Mouse (Mus musculus): ENCODE measurements around the gene Dnah3.

Dnah3 gene

DNA sequence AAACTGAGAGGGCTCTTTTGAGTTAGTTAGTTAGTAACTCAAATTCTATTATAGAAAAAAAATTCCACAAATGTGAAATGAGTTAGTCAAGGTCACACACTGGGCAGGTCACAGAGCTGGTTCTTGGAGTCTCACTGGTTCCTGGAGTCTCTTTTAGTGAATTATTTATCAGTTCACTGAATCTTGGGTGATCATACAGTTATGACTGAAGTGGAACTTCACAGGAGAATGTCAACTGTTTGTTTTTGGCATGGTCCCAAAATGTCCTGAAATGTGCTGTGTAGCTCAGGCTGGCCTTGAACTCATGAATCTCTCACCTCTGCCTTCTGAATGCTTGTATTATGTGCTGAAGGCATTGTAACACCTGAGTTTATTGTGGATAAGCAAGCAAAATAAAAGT lies 137.7 kb downstream of the Dnah3 start:
- no peak for DNase-seq (ENCODE audit: low read depth, low spot score)

GRCm38 (mm10) chr7:119954047-119954446 lies 141.0 kb downstream of the Dnah3 start:
- no peak for DNase-seq (ENCODE audit: low read depth, low spot score)

DNA sequence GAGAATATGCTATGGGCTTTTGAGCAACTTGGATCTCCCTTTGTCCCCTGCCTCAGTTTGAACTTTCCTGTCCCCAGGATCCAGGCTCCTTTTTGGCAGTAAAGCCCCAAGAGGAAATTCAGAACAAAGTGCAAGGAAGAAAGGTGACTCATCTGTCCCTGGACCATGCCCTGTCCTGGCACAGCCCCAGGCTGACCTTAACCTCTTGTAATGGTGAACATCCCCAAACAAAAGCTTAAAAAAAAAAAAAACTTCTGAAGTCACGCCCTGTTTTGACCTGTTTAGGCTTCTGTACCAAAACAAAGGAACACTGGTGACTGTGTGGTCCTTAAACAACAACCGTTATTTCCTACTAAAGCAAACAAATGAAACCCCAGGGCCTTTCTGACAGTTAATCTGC lies 153.5 kb downstream of the Dnah3 start:
- DNase-seq (ENCODE audit: low read depth, low spot score): peak; percentile 46

DNA sequence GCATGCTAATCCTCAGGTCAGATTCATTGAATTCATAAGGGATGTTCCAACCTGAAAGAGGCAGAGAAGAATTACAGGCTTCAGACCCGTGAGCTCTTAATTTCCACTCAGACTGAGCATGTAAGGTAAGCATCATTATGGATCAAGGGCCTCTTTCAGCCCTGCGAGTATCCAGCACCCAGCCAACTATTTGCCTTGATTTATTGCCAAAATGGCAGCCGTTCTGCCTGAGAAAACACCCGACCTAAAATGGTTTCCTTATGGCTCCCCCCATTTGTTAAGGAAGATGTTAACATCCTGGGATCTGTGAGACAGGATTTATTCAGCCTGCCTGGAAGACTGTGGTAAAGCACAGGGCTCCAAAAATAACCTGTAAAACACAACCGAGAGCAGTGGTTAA lies 158.0 kb downstream of the Dnah3 start:
- no peak for DNase-seq (ENCODE audit: low read depth, low spot score)

DNA sequence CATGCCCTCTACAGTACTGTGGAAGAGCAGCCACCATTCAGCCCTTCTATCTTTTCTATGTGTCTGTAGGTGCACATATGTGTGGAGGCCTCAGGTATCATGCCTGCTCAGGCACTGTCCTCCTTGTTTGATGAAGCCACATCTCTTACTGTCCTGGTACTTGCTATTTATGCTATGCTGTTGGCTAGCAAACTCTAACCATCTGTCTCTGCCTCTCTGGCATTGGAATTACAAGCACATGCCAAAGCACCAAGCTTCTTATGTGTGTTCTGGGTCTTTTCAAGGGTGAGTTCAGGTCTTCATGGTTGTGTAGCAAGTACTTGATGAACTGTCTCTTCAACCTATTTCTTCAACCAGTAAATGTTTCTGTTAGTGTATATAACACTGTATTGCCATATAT lies 158.8 kb downstream of the Dnah3 start:
- DNase-seq (ENCODE audit: low read depth, low spot score): no peak

GRCm38 (mm10) chr7:119928783-119929440 lies 166.2 kb downstream of the Dnah3 start:
- DNase-seq (ENCODE audit: low read depth, low spot score): no peak

GRCm38 (mm10) chr7:119921054-119921453 lies 174.0 kb downstream of the Dnah3 start:
- DNase-seq (ENCODE audit: low read depth, low spot score): no peak

DNA sequence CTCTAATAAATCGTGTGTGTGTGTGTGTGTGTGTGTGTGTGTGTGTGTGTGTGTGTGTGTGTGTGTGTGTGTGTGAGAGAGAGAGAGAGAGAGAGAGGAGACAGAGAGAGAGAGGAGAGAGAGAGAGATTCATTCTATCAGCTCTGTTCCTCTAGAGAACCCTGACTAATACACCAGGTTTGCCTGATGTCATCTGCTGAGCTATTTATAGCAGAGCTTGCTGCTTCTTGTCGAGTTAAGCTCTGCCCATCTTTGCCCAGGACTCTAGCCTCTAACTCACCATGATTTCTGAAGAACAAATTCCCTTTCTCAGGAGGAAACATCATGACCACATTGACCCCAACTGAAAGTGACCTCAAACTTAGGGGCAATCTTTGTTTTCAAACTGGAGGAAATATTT lies 174.6 kb downstream of the Dnah3 start:
- peak; percentile 76 for DNase-seq (ENCODE audit: low read depth, low spot score)

DNA sequence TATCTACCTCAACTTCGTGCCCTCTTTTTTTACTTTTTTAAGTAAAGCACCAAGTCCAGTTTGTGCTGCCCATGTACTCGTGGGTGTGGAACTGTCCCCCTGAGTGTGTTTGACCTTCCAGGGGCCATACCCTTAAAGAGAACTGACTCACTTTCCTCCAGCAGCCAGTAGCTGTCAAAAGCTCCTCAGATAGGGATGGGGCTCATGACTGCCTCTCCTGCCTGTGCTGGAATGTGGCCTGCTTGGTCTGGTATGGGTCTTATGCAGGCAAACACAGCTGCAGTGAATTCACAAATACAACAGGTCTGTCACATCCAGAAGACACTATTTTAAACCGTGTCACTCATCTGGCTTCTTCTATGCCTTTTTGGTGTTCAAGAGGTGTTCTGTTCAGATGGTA lies 183.4 kb downstream of the Dnah3 start:
- DNase-seq (ENCODE audit: low read depth, low spot score): no peak

GRCm38 (mm10) chr7:119906523-119907215 lies 188.4 kb downstream of the Dnah3 start:
- DNase-seq (ENCODE audit: low read depth, low spot score): no peak

GRCm38 (mm10) chr7:119899386-119900057 lies 195.6 kb downstream of the Dnah3 start:
- DNase-seq (ENCODE audit: low read depth, low spot score): no peak

DNA sequence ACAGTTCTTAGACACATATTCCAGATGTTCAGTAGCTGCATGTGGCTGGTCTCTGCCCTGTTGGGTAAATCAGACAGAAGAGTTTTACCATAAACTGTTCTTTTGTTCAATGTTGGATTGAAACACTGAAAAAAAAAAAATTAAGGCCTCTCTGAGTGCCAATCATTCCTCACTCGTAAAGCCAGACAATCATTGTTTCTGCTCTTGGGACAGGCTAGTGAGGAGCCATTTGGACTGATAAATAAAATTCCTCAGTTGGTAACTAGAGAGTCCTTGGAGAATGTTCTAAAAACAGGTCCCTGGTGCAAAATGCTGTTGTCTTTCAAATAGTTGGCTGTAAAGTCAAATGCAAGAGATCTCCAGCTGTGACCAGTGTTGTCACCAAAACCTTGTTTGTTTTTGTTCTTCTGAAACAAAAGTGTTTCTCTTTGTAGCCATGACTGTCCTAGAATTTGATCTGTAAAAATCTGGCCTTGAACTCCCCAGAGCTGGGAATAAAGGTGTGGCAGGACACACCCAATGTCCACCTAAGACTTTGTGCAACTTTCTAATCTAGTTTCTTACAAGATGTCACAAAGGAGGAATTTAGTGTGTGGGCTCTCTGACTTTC lies 196.7 kb downstream of the Dnah3 start:
- no peak for DNase-seq (ENCODE audit: low read depth, low spot score)

DNA sequence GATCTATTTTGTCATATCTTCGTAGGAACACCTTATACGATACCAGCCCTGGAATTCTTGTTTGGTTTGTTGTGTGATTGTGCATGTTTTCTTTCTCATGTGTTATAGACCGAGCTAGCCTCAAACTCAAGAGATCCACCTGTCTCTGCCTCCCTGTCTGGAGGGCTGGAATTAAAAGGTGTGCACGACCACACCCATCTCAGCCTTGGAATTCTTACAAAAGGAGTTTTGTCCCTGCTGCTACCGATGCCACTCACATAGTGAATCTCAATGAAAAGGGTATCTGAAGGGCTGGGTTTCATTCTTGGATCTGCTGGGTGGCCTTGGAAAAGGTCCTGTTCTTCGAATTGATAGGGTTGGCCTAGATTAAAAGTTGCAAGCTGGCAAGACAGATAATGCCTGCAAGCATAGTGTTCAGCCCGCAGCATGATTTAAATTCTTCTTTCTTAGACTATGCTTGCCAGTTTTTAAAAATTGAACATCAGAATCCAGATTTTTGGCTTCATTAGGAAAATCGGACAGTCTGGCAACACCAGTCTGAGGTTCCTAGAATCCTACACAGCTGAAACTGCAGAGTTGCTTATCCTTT lies 197.5 kb downstream of the Dnah3 start:
- DNase-seq (ENCODE audit: low read depth, low spot score): no peak

DNA sequence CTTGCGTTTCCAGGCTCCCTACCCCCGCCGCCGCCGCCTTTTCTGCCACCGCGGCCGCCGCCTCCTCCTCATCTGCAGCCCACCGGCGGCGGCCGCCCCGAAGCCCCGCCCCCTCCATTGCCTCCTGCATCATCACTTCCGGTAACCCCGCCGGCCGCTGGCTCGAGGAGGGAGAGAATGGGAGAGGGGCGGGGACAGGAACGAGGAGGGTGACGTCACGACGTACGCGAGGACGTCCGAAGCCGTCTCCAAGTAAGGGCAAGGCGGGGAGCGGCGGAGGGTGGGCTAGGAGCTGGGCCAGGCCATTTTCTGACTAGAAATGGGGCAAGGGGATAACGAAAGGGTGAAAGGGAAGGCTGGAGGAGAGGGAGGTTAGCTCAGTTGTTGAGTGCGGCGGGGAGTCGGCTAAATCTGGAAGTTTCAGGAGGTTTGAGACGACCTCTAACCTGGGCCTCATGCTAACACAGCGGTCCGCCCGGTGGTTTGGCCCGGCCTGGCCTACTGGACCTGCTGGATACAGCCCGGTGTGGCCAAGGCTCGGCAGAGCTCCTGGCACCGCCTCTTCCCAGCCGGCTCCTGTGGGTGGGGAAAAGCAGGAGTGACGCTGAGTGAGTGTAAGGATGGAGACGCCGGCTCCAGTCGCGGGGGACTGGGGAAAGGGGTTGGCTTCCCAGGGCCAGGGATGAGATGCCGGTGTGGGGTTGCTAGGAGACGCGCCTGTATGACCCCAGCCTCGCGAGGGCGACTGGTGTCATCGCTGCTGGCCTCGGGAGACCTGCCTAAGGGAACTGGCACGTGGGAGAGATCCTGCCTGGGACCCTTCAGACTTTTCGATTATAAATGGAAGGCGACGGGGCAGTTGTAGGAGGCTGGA lies 199.2 kb downstream of the Dnah3 start, which contains the start of the genes Lyrm1 and Dcun1d3:
TSS of gene Lyrm1 (plus strand) at position 223 of the 874 bp plus-strand sequence.
TSS of gene Dcun1d3 (minus strand) at position 660 of the 874 bp plus-strand sequence.
- peak; percentile 93 for DNase-seq (ENCODE audit: low read depth, low spot score)

DNA sequence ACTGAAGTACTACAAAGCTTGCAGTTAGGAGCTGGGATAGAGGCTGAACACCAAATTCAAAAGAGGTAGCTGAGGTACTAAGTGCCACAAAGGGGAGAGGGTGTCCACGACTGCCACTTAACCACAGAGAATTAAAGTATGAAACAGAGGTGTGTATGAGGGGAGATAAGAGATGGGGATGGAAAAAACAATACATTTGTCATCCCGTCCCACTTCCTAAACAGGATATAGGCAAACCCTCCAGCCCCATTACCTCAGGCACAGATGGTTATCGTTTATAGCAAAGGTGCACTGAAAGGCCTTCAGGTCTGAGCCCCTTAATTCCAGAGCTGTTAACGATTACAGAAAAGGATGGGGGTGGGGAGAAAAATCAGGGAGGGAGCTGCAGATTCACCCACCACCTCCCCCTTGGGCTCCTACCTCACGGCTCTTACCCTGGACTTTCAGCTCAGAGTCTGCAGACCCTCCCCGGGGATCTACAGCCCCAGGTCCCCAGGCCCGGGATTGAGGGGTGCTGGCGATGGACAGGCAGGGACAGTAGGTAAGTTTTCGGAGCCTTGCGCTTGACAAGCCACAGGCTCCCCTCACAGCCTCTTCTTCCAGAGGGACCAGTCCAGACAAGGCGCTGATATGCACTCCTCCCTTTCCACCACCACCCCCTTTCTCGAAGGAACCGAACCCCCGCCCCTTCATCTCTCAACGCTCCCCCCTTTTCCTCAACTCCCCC lies 200.1 kb downstream of the Dnah3 start:
- no peak for DNase-seq (ENCODE audit: low read depth, low spot score)

GRCm38 (mm10) chr7:119892742-119893141 lies 202.3 kb downstream of the Dnah3 start:
- no peak for DNase-seq (ENCODE audit: low read depth, low spot score)

DNA sequence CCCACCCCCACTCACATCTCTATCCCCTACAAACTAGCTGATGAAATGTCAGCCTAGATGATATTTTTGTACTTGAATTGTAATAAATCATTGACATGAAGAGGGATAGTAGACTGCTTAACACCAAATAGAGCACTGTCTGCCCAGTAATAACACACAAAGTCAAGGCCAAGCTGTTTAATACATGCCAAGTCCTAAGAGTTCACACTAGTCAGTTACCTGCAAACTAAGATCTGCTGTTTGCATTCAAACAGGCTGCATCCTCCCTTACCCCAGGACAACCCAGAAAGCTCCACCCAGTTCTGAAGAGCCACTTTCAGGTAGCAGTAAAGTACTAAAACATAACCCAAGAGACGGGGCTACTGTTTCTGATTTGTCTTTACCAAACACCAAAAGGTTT lies 202.9 kb downstream of the Dnah3 start:
- DNase-seq (ENCODE audit: low read depth, low spot score): no peak

DNA sequence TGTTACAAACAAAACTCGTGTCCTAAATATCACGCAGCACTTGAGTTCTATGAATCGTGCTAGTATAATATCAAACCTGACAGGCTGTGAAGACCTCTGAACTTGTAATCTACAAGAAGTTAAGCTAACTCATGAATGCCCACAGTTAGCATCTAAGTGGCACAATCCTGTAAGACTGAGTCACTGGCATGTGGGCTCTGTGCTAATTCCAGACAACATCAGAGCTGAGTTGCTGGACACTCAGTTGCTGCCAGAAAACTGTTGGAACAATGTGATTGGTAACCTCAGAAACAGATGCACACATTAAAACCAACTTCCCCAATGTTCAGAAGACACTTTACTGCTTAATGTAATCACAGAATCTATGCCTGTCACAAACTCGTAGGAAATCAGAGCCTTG lies 207.2 kb downstream of the Dnah3 start:
- DNase-seq (ENCODE audit: low read depth, low spot score): peak; percentile 82

DNA sequence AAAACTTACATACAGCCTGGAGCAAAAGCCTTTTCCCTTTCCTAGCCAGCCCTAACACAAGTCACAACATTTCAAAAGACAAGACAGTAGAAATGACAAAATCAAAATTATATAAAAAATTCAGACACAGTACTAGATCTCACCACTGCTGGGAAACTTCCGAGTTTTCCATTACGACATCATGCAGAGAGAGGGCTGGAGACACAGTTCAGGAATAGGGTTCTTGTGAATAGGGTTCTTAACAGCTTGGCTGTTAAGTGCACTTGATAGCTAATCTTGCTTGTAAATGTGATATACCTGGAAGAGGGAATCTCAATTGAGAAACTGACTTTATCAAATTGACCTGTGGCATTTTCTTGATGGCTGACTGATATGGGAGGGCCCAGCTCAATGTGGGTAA lies 213.9 kb downstream of the Dnah3 start:
- no peak for DNase-seq (ENCODE audit: low read depth, low spot score)

DNA sequence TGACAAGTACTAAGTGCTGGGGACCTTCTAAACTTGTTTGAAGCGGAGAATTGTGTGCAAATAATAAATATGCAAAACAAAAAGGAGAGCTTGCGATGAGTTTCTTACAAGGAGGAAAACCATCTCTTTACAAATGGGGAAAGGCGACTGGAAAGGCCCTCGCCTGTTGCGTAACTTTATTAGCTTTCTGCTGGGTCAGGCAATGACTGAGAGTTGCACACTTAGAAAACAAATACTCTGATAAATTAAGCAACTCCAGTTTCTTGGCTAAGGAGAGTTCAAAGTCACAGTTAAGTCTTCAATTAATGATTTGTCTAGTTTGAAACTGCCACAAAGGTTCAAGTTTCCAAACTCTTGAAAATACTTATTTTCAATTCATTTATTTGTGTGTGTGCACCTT lies 214.7 kb downstream of the Dnah3 start:
- no peak for DNase-seq (ENCODE audit: low read depth, low spot score)
